Mouse (Mus musculus) spleen, postnatal 14 days (tissue): ENCODE results near the gene Ntm.

Source experiments
- DNase-seq, 2 experiments: peaks; one replicate each; pipeline ENCODE4 v3.0.0; 2021 to 2022; ENCODE audit warnings: low spot score in 2 of 2

The Ntm gene

DNA sequence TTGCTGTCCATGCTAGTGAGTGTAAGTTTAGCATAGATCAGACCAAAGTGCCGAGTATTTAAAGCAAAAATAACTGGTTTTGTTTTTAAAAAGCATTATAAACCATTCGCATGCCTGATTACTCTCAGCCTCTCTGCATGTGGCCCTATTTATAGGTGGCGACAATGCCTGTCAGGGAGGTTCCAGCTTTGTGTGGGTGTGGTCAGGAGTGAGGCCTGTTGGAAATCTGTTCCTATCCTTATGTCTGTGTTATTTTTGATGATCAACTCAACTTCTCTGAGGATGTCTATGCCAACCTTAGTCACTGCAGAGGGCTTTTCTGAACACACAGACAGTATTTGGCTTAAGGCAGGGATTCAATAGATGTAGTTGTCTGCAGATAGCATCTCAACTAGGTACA, 78.9 kb downstream of the Ntm start:
- no peak for DNase-seq

DNA sequence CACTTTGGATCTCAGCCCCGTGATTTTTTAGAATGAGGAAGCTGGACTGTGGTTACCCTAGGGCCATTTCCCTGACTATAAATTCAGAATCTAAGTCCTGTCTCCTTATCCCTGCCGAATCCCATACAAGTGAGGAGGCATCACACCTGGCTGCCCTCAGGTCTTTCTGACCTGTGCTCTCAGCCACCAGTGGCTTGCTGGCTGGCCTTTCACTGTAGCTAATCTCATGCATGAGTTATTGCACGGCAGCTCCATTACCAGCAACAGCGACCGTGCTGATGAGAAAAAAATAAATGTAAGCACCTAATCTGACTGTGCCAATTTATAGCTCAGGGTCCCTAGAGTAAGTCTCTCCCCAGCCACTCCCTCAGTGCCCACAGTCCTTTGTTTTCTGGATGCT, 81.3 kb downstream of the Ntm start:
- no peak for DNase-seq

DNA sequence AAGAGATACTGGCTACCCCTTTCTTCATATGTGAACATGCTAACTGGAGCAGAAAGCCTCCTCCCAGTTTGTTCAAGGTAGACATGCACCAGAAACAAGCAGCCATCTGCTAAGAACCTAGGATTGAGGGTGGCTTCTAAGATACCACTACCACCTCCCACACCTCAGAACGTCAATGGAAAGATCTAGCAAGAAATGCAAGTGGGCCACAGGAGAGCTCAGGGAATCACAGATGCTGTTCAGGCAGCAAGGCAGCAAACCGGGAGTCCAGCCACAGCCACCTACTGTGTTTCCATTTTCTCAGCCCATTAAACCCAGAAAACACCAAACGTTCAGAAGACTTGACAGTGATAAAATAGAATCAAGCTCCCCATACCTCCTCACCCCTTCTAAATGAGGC, 85.4 kb downstream of the Ntm start:
- no peak for DNase-seq

DNA sequence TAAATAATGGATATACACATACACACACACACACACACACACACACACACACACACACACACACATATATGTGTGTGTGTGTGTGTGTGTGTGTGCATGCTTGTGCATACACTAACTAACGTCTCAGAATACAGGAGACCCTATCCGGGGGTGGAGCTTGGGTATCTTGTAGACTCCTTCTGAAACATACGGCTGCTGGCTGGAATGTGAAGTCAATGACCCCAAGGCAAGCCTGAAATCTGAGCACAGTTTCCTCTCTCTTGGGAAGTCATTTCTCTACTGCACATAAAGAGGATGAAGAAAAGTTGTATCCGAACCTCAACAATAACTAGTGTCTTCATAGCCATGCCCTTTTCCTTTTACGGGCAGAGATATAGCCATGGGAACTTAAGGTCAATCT, 95.2 kb downstream of the Ntm start:
- DNase-seq: no peak

DNA sequence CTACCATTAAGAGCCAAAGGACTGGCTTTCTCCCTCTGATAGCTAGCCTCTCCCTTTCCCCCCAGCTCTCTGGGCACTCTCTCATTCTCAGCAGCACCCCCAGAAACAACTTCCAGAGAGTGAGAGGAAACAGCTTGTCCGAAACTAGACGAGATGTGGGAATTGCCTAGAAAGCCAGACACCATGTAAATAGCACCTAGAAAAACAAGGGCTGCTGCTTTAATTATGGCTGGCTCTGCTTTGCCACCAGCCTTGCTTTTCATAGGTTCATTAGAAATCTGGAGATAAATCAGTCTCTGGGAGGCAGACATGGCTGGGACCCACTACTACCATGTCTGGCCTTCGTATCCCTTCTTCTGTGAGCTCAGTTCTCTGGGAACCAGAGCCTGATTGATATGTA, 96.1 kb downstream of the Ntm start:
- no peak for DNase-seq

DNA sequence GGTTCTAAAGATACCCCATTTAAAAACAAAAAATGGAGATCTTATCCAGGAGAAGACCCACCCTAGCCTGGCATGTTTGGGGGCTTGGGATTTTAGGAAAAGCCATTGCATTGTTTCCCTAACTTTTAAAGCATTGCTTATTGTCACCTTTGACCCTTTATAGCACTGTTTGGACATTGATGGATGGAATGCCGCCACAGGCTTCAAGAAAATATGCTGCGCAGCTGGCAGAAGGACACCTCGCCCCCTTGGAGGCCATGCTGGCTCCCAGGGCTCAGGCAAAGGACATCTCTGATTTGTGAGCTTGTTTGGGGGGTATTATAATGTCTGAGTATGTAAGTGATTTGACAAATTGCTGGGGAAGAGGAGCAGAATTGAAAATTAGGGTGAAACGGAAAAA, 96.8 kb downstream of the Ntm start:
- no peak for DNase-seq

DNA sequence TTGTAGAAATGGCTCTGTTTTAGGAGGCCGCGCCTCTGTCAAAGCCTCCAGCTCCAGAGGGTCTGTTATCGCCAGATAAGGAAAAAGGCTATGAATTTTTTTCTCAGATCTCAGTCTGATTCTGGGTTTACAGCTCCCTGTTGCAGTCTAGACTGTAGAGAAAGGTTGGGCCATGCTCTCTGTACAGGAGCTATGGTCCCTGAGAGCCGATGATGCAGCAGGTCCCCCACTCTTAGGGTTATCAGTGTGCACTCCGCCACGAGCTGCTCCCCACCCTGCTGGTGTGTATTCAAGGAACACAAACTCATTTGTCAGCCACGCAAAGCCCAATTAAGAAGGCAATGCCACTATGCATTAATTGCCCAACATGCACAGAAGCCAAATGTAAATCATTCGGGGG, 97.4 kb downstream of the Ntm start:
- DNase-seq: no peak

DNA sequence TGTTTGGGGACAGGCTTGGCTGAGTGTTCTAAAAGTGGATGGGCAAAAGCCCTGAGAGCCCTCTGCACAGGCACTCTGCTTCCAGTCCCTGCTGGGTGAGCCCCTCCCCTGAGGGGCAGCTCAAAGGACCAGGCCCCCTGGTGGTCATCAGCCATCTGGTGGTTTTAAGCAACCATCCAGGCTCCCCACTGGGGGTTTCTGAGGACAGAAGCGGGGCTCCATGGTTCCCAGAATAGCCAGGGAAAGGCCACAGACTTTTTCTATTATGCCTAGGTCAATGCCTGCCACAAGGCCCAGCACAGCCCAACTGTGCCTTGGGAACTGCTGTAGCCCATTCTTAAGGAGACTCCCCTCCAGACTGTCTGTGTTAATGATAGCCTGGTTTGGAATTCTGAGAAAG, 98.1 kb downstream of the Ntm start:
- no peak for DNase-seq

DNA sequence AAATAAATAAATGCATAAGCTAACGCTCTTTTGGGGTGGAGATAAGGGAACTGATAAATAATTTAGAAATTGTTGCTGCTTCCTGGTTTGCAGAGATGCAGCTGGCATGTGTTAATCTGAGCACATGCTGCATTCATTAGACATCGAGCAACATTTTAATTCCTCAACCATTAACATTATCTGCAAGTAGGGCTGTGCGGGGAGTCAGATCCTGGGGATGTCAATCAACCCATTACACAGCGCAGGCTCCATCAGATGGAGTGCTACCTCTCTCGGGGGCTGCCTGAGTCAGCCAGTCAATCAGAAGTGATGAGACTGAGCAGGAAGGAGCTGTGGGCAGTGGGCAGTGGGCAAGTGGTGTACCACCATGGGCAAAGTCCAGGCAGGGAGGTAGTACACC, 100.5 kb downstream of the Ntm start:
- DNase-seq: no peak

DNA sequence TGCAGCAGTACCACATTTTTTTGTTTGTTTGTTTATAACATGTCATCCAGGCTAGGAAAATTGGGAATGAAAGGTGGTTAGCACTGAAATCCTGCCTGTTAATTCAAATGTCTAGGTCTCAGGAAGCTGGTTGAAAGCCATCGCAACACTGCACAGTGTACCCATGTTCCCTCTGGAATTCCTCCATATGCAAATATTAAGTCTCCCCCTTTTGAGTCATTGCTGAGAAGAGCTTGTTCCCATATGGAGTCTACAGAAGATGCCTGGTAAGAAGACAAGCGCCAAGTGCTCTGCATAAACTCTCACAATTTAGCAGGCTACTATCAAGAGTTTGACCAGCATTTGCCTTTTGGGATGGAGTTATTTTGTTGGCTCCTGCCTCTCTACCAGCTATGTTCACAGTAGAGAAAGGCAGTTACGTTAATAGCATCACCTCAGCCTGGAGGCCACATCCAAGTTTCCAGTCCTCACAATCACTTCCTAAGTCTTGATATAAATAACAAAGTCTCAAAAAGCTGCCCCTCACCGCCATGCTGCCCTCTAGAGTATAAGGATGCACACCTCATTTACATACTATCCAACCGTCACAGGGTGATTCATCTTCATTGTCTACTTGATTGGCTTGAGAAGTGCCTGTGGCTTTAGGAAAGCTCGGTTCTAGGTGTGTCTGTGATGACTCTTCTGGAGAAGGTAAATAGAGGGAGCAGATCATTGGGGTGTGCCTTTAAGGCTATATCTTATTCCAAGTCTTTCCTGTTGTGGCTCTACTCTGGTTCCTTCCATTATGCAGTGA, 103.5 kb downstream of the Ntm start:
- DNase-seq: no peak

DNA sequence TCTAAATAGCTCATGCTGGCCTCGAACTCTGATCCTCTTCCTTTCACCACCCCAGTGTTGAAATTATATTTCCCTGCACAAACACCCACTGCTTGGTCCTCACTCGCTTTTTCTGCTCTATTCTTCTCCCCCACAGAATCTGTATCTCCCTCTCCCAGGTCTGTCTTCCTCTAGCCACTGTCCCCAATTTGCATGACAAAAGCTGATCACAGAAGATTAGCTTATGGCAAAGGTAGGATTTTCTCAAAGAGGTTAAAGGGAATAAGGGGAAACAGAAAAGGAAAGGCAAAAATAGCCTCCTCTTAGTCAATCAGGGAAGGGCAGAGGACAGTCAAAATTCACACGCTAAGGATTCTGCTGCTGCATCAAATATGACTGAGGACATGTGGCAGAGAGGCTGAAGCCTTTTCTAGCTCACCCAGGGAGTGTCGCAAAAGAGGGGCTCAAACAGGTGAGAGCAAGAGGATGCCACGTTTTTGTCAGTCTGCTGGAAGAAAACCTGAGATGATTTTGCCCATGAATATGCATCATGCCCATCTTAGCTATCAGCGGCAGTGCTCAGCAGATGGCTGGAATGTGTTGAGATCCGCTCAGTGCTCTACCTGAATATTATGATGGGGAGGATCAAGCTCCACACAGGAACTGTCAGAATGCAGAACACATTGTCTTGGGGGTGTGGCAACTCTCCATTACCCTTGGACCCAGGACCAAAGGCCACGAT, 114.0 kb downstream of the Ntm start:
- DNase-seq: no peak

DNA sequence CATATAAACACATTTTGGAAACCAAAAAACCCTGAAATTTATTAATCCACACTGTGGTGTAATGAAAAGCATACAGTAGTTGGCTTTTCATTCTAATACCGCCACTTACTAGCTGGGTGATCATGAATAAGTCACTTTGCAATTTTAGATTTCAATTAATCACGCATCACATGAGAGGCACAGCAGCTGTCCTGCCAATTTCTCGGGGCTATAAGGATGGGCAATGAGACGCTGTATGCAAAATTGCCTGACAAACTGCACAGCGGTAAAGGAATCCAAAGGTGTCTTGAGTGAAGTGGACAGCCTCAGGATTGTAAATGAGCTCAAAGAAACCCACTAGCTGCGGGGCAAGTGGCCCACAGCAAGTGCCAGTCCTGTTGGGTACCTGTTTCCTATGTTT, 125.6 kb downstream of the Ntm start:
- no peak for DNase-seq

DNA sequence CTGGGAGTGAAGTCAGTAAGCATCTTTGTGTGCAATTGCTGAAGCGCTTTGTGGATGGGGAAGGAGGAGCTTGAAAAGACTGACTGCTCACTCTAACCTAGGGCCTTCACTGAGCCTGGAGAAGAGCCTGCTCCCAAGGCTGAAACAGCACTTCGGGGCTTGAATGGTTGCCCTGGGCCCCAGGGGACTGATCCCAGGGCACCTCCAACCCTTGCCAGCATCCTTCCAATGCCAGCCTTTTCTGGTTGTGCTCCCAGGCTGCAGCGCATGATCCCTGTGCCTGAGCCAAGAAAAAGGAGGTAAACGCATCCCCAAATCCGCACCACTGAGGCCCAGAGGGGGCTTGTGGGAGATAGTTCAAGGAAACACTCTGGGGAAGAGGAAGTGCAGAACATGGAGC, 128.0 kb downstream of the Ntm start:
- no peak for DNase-seq

DNA sequence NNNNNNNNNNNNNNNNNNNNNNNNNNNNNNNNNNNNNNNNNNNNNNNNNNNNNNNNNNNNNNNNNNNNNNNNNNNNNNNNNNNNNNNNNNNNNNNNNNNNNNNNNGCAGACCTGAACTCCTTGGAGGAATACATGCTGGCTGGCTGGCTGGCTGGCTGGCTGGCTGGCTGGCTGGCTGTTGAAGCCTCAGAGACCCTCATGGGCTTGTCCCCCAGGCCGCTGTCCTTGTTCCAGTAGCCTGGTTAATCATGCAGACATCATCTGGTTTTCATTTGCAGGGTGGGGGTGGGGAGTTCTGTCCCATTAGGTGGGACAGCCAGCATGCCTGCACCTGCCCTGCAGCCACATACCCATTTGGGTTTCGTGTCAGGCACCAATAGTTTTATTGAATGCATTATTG, 129.2 kb downstream of the Ntm start:
- DNase-seq: no peak

DNA sequence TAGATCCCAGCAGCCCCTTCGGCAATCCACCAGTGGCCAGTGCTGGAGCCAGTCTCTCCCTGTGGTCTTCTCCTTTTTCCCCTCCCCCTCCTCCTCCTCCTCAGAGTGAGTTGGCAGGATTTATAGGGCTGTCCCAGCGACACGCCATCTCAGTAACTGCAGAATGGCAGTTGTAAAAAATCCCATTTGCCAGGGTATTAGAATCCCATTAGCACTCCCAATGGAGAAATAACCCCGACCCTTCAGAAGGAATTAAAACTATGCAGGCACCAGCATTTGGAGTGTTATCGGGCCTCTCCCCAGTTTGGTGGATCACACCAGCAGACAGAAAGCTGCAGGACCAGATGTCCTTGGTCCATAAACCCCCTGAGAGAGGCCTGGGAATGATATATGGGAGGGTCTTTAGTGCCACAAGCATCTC, 135.7 kb downstream of the Ntm start:
- DNase-seq: no peak

DNA sequence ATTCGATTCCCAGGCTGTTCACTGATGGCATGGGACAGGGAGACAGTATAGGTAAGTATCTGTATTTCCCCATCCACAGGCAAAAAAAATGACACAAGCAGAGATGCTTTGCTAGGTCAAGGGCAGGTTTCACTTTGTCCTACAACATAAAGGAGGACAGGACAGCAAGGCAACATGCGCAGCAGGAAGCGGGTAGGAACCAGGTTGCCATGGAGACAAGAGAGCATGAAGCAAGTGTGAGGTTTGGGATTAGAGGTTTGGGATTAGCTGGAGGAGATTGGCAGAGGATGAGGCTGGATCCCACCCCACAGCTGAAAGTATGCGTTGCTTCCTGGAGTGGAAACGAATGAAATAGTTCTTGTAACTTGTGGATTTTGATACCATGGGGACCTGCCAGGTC, 137.7 kb downstream of the Ntm start:
- no peak for DNase-seq

DNA sequence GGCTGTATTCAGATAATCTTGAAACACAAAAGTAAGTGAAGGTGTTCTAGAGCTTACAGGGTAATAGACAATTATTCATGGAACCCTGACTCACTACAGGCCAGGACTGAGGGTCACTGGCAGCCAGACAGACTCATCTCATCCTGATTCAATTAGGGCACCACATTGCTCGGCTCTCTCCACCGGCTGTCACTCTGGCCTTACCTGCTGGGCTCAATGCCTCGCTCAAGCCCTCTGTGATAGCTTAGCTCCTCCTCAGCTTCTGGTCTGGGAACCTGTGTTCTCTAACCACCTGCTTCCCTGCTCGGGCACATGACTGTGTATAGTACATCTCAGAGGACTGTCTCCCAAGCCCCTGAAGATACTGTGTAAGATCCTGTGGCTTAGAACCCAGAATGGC, 139.2 kb downstream of the Ntm start:
- DNase-seq: no peak

DNA sequence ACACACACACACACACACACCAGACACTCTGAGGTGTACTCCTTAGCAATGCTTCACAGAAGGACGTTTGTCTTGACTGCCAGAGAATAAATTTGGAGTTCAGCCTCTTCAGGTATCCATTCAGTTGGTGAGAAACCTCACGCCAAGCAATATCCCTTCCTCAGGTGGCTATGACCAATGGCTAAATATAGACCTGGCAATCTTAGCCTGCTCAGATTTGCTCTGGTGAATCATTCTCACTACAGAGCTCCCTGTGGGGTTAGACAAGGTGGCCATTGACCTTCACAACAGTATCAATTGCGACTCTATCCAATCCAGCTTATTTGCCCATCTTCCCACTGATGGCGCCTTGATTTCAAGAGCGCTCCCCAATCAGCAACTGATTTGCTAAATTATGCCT, 150.3 kb downstream of the Ntm start:
- DNase-seq: no peak

DNA sequence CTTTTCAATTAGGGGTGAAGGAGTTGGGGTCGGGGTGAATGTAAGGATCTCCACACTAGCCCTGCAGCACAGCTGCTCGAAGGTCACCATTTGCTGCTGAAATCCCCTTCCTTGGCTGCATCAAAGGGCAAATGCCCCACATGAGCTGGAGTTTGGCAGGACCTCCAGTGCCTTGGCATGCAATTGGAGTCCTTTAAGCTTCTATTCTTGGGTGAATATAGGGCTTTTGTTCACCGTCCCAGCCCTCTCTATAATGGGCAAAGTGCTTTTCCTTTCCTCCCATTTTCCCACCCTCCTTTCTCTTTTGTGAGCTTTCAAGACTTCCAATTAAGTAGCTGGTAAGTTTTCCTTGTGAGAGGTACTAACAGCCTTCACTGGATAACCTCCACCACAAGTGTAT, 156.2 kb downstream of the Ntm start:
- DNase-seq: no peak

DNA sequence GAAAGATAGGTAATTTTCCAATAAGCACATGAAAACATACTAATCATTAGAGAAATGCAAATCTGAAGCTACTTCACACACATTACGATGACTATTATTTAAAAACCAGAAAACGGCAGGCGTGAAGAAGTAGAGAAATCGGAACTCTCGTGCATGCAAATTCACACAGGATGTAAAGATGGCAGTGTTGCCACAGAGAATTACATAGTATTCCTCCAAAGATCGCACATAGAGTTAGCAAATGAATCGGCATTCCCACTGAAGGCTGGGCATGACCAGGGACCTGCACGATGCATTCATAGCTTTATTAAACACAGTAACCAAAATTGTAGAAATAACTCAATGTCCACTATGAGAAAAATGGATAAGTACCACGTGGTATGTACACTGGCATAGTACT, 158.5 kb downstream of the Ntm start:
- DNase-seq: no peak

DNA sequence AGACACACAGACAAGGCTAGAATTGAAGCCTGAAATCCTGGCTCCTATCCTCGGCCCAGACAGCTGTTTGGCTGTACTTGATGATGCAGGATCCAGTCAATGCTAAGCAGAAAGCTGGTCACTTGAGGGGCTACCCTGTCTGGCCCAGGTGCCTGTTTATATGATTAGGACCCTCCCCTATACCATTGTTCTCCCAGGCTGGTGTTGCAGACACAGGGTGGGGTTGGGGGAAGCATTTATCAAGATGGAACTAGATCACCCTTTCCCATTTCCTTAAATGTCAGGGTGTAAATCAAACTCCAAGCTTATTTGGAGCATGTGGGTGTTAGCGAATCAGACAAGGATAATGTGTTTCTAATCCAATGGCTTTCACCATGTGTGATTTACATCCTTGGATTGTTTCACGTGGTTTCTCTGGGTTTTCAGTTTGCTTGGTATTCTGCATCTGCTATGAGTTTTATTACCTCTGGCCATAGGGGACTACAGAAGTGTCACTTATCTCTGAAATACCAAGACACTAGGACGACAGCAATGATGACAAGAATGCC, 159.1 kb downstream of the Ntm start:
- DNase-seq: no peak

DNA sequence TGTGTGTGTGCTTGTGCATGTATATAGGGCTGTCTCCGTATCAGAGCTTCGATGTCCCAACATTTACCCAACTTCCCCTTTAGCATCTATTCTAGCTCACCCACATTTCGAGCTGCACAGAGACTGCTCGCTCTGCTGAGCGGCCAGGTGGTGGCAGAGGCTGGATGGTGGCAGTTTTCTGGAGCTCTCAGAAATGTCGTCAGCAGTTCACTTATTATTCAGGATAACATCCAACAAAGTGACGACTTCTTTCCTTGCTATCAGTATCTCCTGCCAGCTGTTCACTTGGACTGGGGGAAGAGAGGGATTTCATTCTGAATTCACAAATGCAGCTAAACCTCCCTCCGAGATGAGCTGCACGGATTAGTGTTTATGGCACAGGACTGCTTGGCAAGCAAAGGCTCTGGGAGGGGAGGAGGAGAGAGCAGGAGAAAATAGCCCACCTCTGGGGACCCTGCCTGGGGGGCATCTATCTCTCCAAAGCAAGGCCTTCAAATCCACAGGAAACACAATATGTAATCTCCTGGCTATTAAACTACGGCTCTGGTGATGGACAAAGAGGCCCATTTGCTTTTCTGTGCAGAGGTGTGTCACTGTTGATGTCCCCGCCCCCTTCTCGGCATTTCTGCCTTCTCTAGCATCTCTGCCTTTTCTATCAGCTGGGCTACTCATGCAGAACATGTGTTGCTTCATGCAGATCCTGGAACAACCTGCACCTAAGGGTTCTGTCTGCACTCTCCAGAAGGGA, 159.8 kb downstream of the Ntm start:
- no peak for DNase-seq
